Mouse (Mus musculus): ENCODE data around the gene Plekhm1. TPM values are rescaled to one million over a fixed set of nuclear protein-coding genes. Genes with fewer than 3 reads are reported as not detected.
"Not testable (repeated sequence)": the region's sequence is repeated elsewhere in the genome, so short reads cannot be mapped to it uniquely, and the experiment has no call there.

Gene Plekhm1
- 10 to 100 TPM; 12.3 to 13.7 TPM for total RNA-seq (2021)
- long read RNA-seq, experiment 1, full-length matches to known transcripts: 4 of 17 reads
- long read RNA-seq, experiment 1, partial matches to known transcripts: 9 of 17 reads
- long read RNA-seq, experiment 1, other reads (novel, unspliced or antisense): 4 of 17 reads
- long read RNA-seq, experiment 2, full-length matches to known transcripts: 2 of 8 reads
- long read RNA-seq, experiment 2, partial matches to known transcripts: 4 of 8 reads
- long read RNA-seq, experiment 2, other reads (novel, unspliced or antisense): 2 of 8 reads

DNA sequence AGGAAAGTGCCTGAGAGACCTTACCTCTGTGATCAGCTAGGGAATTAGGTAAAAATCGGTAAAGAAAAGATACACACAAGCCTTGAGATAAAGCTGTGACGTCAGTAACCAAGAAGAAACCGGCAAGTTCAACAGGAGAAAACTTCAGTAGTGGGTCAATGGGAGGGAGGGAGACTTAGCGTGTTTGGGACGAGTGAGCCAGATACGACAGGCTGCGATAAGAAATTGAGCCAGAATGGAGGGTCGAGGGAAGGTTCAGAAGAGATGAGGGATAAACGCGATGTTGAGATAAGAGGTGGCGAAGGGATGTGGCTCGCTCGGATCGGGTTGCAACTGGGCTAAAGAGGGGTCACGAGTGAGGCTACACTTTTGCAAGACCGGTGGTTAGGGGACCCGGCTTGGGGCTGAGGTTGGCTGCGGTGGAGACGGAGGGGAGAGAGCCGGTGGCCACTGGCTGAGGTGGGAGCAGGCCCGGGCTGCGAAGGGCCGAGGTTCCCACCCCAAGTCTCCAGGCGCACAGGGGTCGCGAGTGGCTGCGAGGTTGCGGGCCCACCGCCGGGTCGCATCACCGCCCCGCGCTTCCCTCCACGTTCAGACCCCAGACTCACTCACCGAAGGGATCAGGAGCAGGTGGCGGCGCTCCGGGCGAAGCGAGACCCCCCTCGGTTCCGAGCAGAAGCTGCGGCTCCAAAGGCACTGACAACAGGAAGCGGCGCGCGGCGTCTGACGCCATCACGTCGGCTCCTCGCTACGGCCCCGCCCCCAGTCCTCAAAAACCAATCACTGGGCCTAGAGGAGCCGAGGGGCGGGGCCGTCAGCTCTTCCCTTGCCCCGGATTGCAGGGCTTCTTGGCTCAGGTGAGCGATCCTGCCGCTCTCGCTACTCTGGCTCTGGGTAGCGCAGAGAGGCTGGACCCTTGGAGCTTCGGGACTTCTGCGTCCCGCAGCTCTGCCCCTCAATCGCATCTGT is at the start of gene Plekhm1:
Plekhm1 (minus strand) TSS at position 707 of the 969 bp plus-strand sequence.
- H3K27ac ChIP-seq: peak within 1 kb of the TSS; percentile 98
- TF ChIP-seq CTCF (IDR thresholded peaks at IDR 0.05): no peak
- peak within 1 kb of the TSS; percentile 99 for H3K4me3 ChIP-seq
- intact Hi-C loops (cut with DNase I): loop anchor here (1.0 to 10.0 kb wide), 3 partner anchors 35 to 247 kb away; no protein-coding TSS in a partner anchor
- DNase-seq: peak; percentile 97

DNA sequence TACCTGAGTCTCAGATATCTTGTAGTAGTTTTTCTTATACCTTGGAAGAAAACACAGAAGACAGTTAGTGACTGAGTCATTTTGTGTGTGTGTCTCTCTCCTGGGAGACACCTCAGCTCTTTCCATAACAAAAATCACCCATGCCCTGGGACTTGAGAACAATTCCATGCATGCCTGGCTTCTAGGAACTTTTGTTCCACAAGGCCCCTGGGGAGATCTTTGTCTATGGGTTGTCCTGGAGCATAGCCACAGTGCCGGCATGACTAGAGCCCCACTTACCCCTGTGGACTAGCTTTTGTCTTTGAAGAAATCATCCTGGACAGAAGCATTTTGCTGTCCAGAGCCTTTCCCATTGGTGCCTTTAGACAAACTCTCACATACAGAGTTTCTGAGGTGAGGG is 38.6 kb upstream of the Plekhm1 start:
- H3K4me3 ChIP-seq; DNase-seq; intact Hi-C loops (cut with DNase I); H3K27ac ChIP-seq: not testable (repeated sequence)

DNA sequence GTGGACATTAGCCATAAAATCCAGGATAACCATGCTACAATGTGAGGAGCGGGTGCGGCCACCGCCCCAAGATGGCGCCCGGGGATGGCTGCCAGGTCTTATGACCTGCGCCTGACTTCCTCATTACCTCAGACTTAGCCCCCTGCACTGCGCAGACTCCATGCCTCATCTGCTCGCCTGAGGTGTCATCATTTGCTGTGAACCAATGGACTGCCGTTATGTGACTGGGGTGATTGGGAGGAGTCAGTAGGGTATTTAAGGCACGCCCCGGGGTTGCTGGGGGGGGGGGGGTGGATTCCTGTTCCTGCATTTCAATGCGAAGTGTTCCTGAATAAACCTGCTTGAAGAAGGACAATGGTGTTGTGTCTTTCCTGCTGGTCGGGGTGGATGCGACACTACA is 37.2 kb upstream of the Plekhm1 start:
- H3K4me3 ChIP-seq; DNase-seq; H3K27ac ChIP-seq; intact Hi-C loops (cut with DNase I): not testable (repeated sequence)

DNA sequence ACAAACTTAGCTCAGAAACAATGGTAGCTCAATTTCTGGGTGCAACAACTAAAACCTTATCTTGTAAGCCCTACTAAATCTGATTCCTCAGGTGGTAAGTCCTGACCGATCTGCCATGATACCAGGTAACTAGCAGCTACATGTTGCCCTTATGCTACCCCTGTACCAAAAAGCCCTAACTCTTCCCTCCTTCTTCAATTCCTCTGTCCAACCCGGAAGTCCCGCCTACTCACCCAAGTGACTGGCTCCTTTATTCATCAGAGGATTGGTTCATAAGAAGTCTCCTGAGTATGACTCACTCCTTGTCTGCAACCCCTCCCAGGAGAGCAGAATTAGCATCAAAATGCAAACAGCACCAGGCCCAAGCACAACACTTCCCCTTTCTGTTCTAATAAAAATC is 31.2 kb upstream of the Plekhm1 start:
- TF ChIP-seq CTCF (IDR thresholded peaks at IDR 0.05): no peak
- intact Hi-C loops (cut with DNase I): no loop called here
- DNase-seq: no peak
- Histone ChIP-seq H3K4me3 (no peak overlapping the region), H3K27ac (no peak overlapping the region)

DNA sequence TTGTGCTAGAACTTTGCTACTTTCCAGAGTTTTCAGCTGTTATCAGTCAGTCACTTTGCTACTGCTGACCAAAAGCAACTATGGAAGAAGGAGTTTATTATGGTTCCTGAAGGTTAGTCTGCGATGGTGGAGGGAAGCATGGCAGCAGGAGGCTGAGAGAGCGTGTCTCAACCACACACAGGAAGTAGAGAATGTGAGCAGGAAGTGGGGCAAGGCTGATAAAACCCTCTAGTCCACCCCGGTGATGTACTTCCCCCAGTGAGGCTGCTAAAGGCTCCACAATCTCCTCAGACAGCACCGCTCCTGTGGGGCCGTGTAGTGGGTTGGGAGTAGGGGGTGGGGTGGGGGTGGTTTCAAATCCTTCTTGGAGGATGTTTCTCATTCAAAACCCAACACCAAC is 23.8 kb upstream of the Plekhm1 start:
- intact Hi-C loops (cut with DNase I): no loop called here
- no peak for TF ChIP-seq CTCF (IDR thresholded peaks at IDR 0.05)

DNA sequence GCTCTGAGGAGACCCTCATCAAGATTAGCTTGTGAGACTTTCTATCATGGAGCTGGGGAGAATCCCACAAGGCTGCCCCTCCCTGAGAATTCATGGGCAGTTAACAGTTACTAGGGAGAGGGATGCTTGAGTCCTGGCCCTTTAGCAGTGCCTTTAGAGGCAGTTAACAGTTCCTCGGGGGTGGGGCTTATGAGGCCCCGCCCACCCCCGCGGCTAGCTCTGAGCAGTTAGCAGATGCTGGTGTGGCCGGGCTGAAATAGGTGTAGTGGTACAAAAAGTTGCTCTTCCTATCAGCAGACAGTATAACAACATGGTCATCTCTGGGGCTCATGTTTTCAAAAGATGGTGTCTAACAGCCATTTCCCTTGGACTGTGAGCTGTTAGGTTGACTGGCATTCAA is 12.5 kb upstream of the Plekhm1 start:
- no peak for TF ChIP-seq CTCF (IDR thresholded peaks at IDR 0.05)
- intact Hi-C loops (cut with DNase I): no loop called here
- Histone ChIP-seq H3K27ac (no peak overlapping the region), H3K4me3 (no peak overlapping the region)
- no peak for DNase-seq

More for the DNA sequence above, 23.8 kb upstream of the Plekhm1 start:
- DNase-seq: no peak
- no peak overlapping the region for H3K4me3 ChIP-seq
- no peak overlapping the region for H3K27ac ChIP-seq

DNA sequence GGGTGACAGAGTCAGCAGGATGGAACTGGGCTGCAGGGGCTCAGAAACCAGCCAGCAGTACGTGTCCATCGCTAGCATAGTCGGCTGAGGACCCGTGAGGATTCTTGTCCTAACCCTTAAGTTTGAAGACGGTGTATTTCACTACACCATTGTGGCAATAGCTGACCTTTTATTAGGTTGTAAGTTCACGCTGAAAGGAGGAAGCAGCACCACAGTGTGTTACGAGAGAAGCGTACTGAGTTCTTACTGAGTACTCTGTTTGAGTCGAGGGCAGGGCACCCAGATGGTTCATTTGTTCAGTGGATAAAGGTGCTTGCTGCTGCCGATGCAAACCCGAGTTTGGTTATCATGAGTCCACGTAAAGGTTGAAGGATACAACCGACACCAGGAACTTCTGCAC is 7.2 kb upstream of the Plekhm1 start:
- Histone ChIP-seq H3K27ac (peak overlapping the region; percentile 49; the same call in 1 of the 2 replicates), H3K4me3 (no peak overlapping the region)
- TF ChIP-seq CTCF (IDR thresholded peaks at IDR 0.05): no peak
- intact Hi-C loops (cut with DNase I): loop anchor here (10.0 kb wide), 1 partner anchor 255 kb away; no protein-coding TSS in a partner anchor
- no peak for DNase-seq

DNA sequence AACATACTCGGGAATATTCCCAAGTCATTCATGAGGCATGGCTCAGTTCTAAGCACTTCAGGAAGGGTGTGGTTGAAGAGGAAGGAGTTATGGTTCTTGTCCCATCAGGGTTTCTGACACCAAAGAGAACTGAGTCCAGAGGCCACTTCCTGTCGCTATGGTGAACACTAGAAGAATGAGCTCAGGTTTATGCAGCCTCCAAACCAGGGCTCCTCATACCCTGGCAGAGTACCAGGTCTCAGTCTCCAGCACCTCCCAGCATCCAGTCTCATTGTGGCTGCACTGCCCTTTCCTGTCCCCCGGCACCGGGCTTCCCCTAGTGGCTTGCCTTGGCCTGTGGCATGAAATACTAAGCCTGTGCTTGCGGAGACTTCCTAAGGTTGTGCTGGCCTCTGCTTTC is 6.7 kb upstream of the Plekhm1 start:
- intact Hi-C loops (cut with DNase I): loop anchor here (10.0 kb wide), 1 partner anchor 254 kb away; no protein-coding TSS in a partner anchor
- no peak overlapping the region for H3K4me3 ChIP-seq
- DNase-seq: peak; percentile 22
- TF ChIP-seq CTCF (IDR thresholded peaks at IDR 0.05): no peak; the same call in 1 of the 2 replicates
- H3K27ac ChIP-seq: peak overlapping the region; percentile 49

DNA sequence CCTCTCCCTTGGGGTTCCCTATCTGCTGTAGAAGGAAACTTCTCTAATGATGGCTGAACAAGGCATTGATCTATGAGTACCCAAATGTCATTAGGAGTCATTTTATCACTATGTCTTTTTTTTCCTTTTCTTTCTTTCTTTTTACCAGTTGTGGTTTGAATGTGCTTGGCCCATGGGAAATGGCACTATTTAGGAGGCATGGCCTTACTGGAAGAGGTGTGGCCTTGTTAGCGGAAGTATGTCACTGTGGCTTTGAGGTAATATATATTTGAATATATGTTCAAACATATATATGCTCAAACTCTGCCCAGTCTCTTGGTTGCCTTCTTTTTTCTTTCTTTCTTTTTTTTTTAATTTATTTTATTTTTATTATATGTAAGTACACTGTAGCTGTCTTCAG is 1.0 kb upstream of the Plekhm1 start:
- no peak overlapping the region; the same call in 1 of the 2 replicates for H3K27ac ChIP-seq
- TF ChIP-seq CTCF (IDR thresholded peaks at IDR 0.05): no peak
- intact Hi-C loops (cut with DNase I): loop anchor here (5.0 to 10.0 kb wide), 2 partner anchors 36 to 249 kb away; no protein-coding TSS in a partner anchor
- DNase-seq: no peak
- H3K4me3 ChIP-seq: no peak overlapping the region

DNA sequence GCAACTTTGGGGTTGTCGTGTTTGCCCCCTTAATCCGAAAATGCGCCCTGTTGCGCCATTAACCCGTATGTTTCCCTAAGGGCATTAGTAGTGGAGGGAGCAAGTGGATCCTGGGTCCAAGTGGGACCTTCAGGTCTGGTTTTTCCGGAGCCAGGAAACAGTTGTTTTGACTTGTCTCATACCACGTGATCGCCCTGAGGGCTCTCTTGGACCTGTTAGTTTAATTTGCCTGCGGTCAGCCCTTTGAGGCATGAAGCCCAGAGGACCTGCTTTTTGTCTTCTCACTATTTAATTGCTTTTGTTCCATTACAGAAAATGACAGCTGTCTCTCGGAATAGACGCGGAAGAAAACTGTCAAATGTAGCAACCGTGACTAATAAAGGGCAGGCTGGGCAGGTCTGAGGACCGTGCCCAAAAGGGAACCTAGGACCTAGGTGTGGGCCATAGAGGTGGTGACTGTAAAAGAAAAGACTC is 500 bp upstream of the Plekhm1 start:
- Histone ChIP-seq H3K27ac (peak overlapping the region; percentile 98), H3K4me3 (peak overlapping the region; percentile 99)
- peak; percentile 22 for DNase-seq
- intact Hi-C loops (cut with DNase I): loop anchor here (1.0 to 10.0 kb wide), 3 partner anchors 36 to 248 kb away; no protein-coding TSS in a partner anchor
- TF ChIP-seq CTCF (IDR thresholded peaks at IDR 0.05): no peak

DNA sequence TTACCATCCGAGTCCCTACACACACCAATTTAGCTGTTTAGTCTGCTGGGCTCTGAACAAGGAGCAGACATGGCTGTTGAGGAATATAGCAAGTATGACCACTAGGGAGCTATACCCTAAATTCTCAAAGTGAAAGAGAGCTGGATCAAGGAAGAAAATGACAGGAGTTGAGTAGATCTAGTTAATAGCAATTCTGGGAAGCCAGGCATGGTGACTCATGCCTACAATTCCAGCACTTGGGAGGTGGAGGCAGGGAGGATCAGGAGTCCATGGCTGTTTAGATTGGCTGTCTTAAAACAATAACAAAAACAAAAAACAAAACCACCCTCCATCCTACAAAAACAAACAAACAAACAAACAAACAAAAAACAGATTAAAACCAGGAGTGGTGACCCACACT is 1.2 kb downstream of the Plekhm1 start:
- Histone ChIP-seq H3K4me3 (peak overlapping the region; percentile 99), H3K27ac (no peak overlapping the region)
- no peak for TF ChIP-seq CTCF (IDR thresholded peaks at IDR 0.05)
- intact Hi-C loops (cut with DNase I): loop anchor here (5.0 to 10.0 kb wide), 2 partner anchors 34 to 246 kb away; no protein-coding TSS in a partner anchor
- no peak for DNase-seq

DNA sequence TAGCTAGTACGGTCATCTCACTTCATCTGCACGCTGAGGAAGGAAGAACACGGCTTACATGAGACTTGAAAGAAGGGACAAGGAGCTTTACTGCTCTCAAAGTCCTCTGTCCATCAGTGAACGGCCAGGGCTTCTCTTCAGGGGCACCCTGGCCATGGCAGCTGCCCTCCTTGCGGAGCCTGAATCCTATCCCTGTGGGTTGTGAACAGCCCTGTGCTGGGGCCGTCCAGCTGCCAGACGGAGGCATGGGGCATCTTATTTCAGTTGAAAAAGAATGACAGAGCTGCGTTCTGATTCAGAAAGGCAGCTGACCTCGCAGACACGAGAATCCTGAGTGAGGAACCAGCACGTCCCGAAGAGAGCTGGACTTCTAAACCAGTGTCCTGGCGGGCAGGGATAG is 3.6 kb downstream of the Plekhm1 start:
- no peak for TF ChIP-seq CTCF (IDR thresholded peaks at IDR 0.05)
- H3K27ac ChIP-seq: no peak overlapping the region
- no peak for DNase-seq
- H3K4me3 ChIP-seq: no peak overlapping the region
- intact Hi-C loops (cut with DNase I): no loop called here

DNA sequence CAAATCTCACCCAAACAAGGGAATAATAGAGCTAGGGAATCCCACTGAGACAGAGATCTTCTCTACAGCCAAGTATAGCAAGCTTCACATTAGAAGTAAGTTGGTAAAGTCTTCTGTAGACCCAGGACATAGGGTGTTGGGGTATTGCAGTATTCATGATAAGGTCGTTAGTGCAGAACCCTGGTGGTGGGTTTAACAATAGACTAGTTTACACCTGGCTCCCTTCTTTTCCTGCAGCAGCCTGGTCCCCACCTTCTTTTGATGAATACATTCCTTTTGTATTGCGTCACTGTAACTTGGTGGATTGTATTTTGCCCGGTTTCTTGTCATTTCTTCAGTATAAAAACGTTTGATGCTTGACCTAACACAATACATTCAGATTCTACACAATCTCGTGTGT is 5.4 kb downstream of the Plekhm1 start:
- DNase-seq; H3K4me3 ChIP-seq; intact Hi-C loops (cut with DNase I): not testable (repeated sequence)
- H3K27ac ChIP-seq: peak overlapping the region; percentile 24; the same call in 1 of the 2 replicates
